Mouse (Mus musculus): ENCODE results near the gene Gm45711.

Gene Gm45711

DNA sequence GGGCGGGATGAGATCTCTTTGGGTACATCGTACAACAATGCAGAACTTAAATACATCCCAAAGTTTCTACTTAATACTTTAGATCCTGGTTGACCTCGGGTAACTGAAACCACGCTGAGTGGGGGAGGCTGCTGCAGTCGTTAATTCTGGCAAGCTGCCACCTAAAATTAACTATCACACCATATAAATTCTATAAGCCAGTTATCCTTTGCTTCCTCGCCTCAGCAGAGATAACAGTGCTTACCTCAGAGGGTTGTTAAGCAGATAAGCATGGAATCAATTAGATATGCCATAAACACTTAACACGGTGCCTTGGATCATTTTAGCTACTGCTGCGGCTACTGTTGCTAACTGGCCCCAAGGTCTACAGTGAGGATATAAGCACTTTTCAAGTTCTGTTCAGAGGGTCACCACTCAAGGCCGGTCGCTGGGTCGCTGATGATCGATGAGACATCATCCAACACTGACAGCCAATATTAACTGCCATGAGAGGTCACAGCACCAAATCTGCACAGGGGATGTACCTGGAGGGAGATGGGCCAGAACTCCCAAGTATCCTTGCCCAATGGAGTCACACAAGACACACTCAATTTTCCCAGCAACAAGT is 67.7 kb downstream of the Gm45711 start:
- DNase-seq (ENCODE audit: low read depth): no peak

GRCm38 (mm10) chr8:104239418-104239861 is 70.4 kb downstream of the Gm45711 start:
- DNase-seq (ENCODE audit: low read depth): no peak

- no peak for DNase-seq (ENCODE audit: low read depth)
Observed at GRCm38 (mm10) chr8:104234573-104234972, 75.3 kb downstream of the Gm45711 start.

GRCm38 (mm10) chr8:104232919-104233318 is 77.0 kb downstream of the Gm45711 start:
- no peak for DNase-seq (ENCODE audit: low read depth)

DNA sequence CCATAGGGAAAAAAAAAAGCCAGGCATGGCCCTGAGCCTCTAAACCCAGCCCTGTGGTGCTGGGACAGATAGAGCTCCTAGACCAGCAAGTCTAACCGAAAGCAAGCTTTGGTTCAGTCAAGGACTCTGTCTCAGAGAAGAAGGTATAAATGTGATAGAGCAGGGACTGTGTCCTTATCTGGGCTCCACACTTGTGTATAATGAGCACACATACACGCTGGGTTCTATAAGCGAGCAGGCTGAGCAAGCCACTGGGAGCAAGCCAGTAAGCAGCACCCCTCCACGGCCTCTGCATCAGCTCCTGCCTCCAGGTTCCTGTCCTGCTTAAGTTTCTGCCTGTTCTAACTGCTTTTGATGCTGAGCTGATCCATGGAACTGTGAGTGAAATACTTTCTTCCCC is 77.8 kb downstream of the Gm45711 start:
- DNase-seq (ENCODE audit: low read depth): no peak

Measured in fibroblast of lung, adult 2 months (primary cell).